Mouse (Mus musculus): ENCODE data around the gene Rfx2. TPM values are rescaled to one million over a fixed set of nuclear protein-coding genes. Genes with fewer than 3 reads are reported as not detected.
A peak's percentile ranks its signal among the peaks of the same experiment; 100 is the strongest.

Gene Rfx2
- polyA plus RNA-seq, 1 experiment from 2014 or later = 3.7 TPM

DNA sequence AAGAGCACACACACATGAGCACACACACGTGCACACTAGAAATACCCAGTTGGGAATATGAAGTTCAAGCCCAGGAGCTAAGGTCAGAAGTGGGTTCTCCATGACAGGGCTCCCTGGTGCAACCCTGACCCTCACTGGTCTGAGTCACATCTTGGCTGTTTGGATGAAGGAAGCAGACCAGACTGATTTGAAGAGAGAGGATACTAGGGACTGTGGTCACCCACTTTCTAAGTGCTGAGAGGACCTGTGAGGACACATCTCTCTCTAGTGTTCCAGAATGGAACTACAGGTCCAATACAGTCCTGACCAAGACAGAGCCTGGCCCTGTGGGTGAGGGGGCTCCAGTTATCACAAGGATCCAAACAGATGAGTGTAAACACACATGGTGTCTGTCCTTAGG, 25.0 kb downstream of the Rfx2 start:
- H3K4me1 ChIP-seq (replicated peaks; ENCODE audit: control insufficient read depth, insufficient read depth, low read length) = peaks cover 16% of the 10 kb centered on the region
- 93% methylated on average over 1 of the region's 1 CpGs for WGBS
- H3K4me3 ChIP-seq (replicated peaks; ENCODE audit: low read length) = no peak overlapping the region

DNA sequence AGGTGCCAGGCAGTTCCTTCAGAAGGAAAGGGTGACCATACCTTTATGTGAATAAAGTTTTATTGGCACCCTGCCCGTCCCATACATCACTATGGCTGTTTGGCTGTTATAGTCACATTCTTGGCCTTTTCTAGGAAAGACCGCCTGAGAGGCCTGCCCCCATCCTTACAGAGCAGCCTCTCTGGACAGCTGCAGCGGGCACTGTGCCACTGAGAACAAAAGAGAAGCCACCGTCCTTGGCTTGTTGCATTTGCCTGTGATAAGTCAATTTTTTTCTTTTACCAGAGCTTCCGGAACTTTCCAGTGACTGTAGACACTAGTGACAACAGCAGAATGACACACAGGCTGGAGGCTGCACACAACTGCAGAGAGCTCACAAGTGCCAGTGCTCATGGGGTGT, 25.9 kb downstream of the Rfx2 start:
- no peak for ATAC-seq
- peaks cover 7% of the 10 kb centered on the region for H3K4me1 ChIP-seq (replicated peaks; ENCODE audit: control insufficient read depth, insufficient read depth, low read length)
- no peak overlapping the region for H3K4me3 ChIP-seq (replicated peaks; ENCODE audit: low read length)
- no peaks in the 10 kb centered on the region for H3K36me3 ChIP-seq (ENCODE audit: control insufficient read depth, insufficient read depth)
- 62% methylated on average over 5 of the region's 5 CpGs for WGBS
- H3K27ac ChIP-seq (ENCODE audit: low read length) = no peak overlapping the region
- no peaks in the 10 kb centered on the region for H3K27me3 ChIP-seq (replicated peaks; ENCODE audit: control insufficient read depth, insufficient read depth, low read length)
- H3K9me3 ChIP-seq (ENCODE audit: control insufficient read depth, low read length) = no peaks in the 10 kb centered on the region
- no peak overlapping the region for H3K4me2 ChIP-seq (ENCODE audit: low read length)
- H3K9ac ChIP-seq (replicated peaks; ENCODE audit: low read depth, low read length) = no peak overlapping the region

More for the DNA sequence above, 25.0 kb downstream of the Rfx2 start:
- Histone ChIP-seq H3K27ac (ENCODE audit: low read length) (no peak overlapping the region), H3K4me2 (ENCODE audit: low read length) (no peak overlapping the region), H3K36me3 (ENCODE audit: control insufficient read depth, insufficient read depth) (no peaks in the 10 kb centered on the region), H3K9me3 (ENCODE audit: control insufficient read depth, low read length) (no peaks in the 10 kb centered on the region), H3K9ac (replicated peaks; ENCODE audit: low read depth, low read length) (no peak overlapping the region), H3K27me3 (replicated peaks; ENCODE audit: control insufficient read depth, insufficient read depth, low read length) (no peaks in the 10 kb centered on the region)
- ATAC-seq = no peak

DNA sequence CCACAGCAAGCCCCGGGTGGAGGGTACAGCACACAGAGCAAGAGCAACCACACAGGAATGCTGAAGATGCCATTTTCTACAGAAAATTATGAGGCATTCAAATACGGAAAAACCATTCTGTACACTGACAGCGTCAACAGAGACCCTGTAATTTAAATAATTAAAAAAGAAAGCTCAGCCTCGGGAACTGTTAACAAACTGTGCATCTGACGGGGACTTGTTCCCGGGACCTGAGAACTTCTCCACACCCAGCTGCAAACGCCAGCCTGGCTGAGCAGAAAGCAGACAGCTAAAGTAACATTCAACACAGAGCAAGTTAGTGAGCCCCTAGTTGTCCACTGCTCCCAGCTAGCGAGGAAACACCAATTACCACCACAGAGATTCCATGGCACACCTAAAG, 28.7 kb downstream of the Rfx2 start:
- no peaks in the 10 kb centered on the region for H3K27me3 ChIP-seq (replicated peaks; ENCODE audit: control insufficient read depth, insufficient read depth, low read length)
- no peaks in the 10 kb centered on the region for H3K9me3 ChIP-seq (ENCODE audit: control insufficient read depth, low read length)
- no peak overlapping the region for H3K4me3 ChIP-seq (replicated peaks; ENCODE audit: low read length)
- peaks cover 4% of the 10 kb centered on the region for H3K4me1 ChIP-seq (replicated peaks; ENCODE audit: control insufficient read depth, insufficient read depth, low read length)
- peak; percentile 52 for ATAC-seq
- no peaks in the 10 kb centered on the region for H3K36me3 ChIP-seq (ENCODE audit: control insufficient read depth, insufficient read depth)
- WGBS = 54% methylated on average over 8 of the region's 8 CpGs
- no peak overlapping the region for H3K4me2 ChIP-seq (ENCODE audit: low read length)
- H3K27ac ChIP-seq (ENCODE audit: low read length) = no peak overlapping the region
- no peak overlapping the region for H3K9ac ChIP-seq (replicated peaks; ENCODE audit: low read depth, low read length)

- Histone ChIP-seq H3K27me3 (replicated peaks; ENCODE audit: control insufficient read depth, insufficient read depth, low read length) (no peaks in the 10 kb centered on the region), H3K4me2 (ENCODE audit: low read length) (no peak overlapping the region), H3K36me3 (ENCODE audit: control insufficient read depth, insufficient read depth) (no peaks in the 10 kb centered on the region), H3K9me3 (ENCODE audit: control insufficient read depth, low read length) (no peaks in the 10 kb centered on the region), H3K9ac (replicated peaks; ENCODE audit: low read depth, low read length) (no peak overlapping the region), H3K27ac (ENCODE audit: low read length) (no peak overlapping the region), H3K4me3 (replicated peaks; ENCODE audit: low read length) (no peak overlapping the region), H3K4me1 (replicated peaks; ENCODE audit: control insufficient read depth, insufficient read depth, low read length) (peaks cover 4% of the 10 kb centered on the region)
- ATAC-seq = no peak
- 69% methylated on average over 3 of the region's 3 CpGs for WGBS
Observed at GRCm38 (mm10) chr17:56799276-56799675, 31.5 kb downstream of the Rfx2 start.

GRCm38 (mm10) chr17:56793614-56794319, 37.0 kb downstream of the Rfx2 start:
- Histone ChIP-seq H3K9me3 (ENCODE audit: control insufficient read depth, low read length) (no peaks in the 10 kb centered on the region), H3K27me3 (replicated peaks; ENCODE audit: control insufficient read depth, insufficient read depth, low read length) (no peaks in the 10 kb centered on the region), H3K4me2 (ENCODE audit: low read length) (no peak overlapping the region), H3K36me3 (ENCODE audit: control insufficient read depth, insufficient read depth) (no peaks in the 10 kb centered on the region), H3K9ac (replicated peaks; ENCODE audit: low read depth, low read length) (no peak overlapping the region), H3K4me1 (replicated peaks; ENCODE audit: control insufficient read depth, insufficient read depth, low read length) (no peaks in the 10 kb centered on the region), H3K4me3 (replicated peaks; ENCODE audit: low read length) (no peak overlapping the region), H3K27ac (ENCODE audit: low read length) (no peak overlapping the region)
- WGBS = 56% methylated on average over 6 of the region's 6 CpGs
- no peak for ATAC-seq

DNA sequence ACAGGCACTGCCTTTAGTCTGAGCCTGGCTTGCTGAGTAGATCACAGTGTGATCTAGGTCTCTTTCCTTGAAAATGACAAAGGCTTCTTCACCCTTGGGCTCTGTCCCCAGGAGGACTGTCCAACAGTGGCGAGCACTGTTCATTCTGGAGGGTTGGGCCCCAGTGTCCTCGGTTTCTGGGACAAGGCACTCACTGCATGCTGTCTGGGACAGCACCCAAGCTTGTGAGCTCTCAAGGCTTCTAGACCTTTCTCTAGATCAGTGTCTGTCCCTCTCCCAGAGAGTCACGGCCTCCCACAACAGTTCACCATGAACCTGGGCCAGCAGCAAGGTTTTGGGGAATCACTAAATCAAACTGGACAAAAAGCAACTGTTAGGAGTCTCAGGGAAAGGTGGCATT, 38.2 kb downstream of the Rfx2 start:
- no peaks in the 10 kb centered on the region for H3K4me1 ChIP-seq (replicated peaks; ENCODE audit: control insufficient read depth, insufficient read depth, low read length)
- no peak overlapping the region for H3K27ac ChIP-seq (ENCODE audit: low read length)
- H3K9me3 ChIP-seq (ENCODE audit: control insufficient read depth, low read length) = no peaks in the 10 kb centered on the region
- no peak overlapping the region for H3K4me3 ChIP-seq (replicated peaks; ENCODE audit: low read length)
- H3K4me2 ChIP-seq (ENCODE audit: low read length) = no peak overlapping the region
- H3K9ac ChIP-seq (replicated peaks; ENCODE audit: low read depth, low read length) = no peak overlapping the region
- ATAC-seq = no peak
- H3K27me3 ChIP-seq (replicated peaks; ENCODE audit: control insufficient read depth, insufficient read depth, low read length) = no peaks in the 10 kb centered on the region
- WGBS = 84% methylated on average over 3 of the region's 3 CpGs
- no peaks in the 10 kb centered on the region for H3K36me3 ChIP-seq (ENCODE audit: control insufficient read depth, insufficient read depth)

DNA sequence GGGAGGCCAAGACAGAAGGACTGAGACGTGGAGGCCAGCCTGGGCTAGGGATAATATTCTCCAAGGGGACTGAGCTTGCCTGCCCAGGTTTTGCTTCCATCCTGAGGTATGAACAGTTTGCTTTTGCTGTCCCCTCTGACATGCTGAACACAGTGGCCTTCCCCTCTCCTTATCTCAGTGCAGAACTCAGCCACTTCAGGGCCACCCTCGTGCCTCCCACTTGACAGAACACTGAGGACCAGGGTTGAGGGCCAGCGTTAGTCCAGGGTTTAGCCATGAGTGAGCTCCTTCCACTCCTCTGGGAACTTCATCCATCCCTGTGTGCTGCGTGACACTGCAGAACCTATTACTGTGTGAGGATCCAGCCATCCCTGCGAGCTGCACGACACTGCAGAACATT, 41.5 kb downstream of the Rfx2 start:
- no peak for ATAC-seq
- Histone ChIP-seq H3K4me3 (replicated peaks; ENCODE audit: low read length) (no peak overlapping the region), H3K9me3 (ENCODE audit: control insufficient read depth, low read length) (no peaks in the 10 kb centered on the region), H3K4me2 (ENCODE audit: low read length) (no peak overlapping the region), H3K9ac (replicated peaks; ENCODE audit: low read depth, low read length) (no peak overlapping the region), H3K4me1 (replicated peaks; ENCODE audit: control insufficient read depth, insufficient read depth, low read length) (no peaks in the 10 kb centered on the region), H3K27ac (ENCODE audit: low read length) (no peak overlapping the region), H3K36me3 (ENCODE audit: control insufficient read depth, insufficient read depth) (no peaks in the 10 kb centered on the region), H3K27me3 (replicated peaks; ENCODE audit: control insufficient read depth, insufficient read depth, low read length) (no peaks in the 10 kb centered on the region)
- WGBS = 86% methylated on average over 6 of the region's 6 CpGs

GRCm38 (mm10) chr17:56788886-56789285, 41.9 kb downstream of the Rfx2 start:
- H3K4me1 ChIP-seq (replicated peaks; ENCODE audit: control insufficient read depth, insufficient read depth, low read length) = no peaks in the 10 kb centered on the region
- 80% methylated on average over 3 of the region's 3 CpGs for WGBS
- no peak overlapping the region for H3K9ac ChIP-seq (replicated peaks; ENCODE audit: low read depth, low read length)
- no peak overlapping the region for H3K27ac ChIP-seq (ENCODE audit: low read length)
- H3K4me2 ChIP-seq (ENCODE audit: low read length) = no peak overlapping the region
- no peak overlapping the region for H3K4me3 ChIP-seq (replicated peaks; ENCODE audit: low read length)
- no peaks in the 10 kb centered on the region for H3K9me3 ChIP-seq (ENCODE audit: control insufficient read depth, low read length)
- no peaks in the 10 kb centered on the region for H3K36me3 ChIP-seq (ENCODE audit: control insufficient read depth, insufficient read depth)
- no peak for ATAC-seq
- no peaks in the 10 kb centered on the region for H3K27me3 ChIP-seq (replicated peaks; ENCODE audit: control insufficient read depth, insufficient read depth, low read length)

- H3K9me3 ChIP-seq (ENCODE audit: control insufficient read depth, low read length) = no peaks in the 10 kb centered on the region
- no peaks in the 10 kb centered on the region for H3K4me1 ChIP-seq (replicated peaks; ENCODE audit: control insufficient read depth, insufficient read depth, low read length)
- H3K9ac ChIP-seq (replicated peaks; ENCODE audit: low read depth, low read length) = no peak overlapping the region
- WGBS = 90% methylated on average over 13 of the region's 13 CpGs
- no peak for ATAC-seq
- no peaks in the 10 kb centered on the region for H3K36me3 ChIP-seq (ENCODE audit: control insufficient read depth, insufficient read depth)
- H3K4me2 ChIP-seq (ENCODE audit: low read length) = no peak overlapping the region
- H3K27me3 ChIP-seq (replicated peaks; ENCODE audit: control insufficient read depth, insufficient read depth, low read length) = no peaks in the 10 kb centered on the region
- H3K27ac ChIP-seq (ENCODE audit: low read length) = no peak overlapping the region
- H3K4me3 ChIP-seq (replicated peaks; ENCODE audit: low read length) = no peak overlapping the region
Observed at GRCm38 (mm10) chr17:56780291-56780978, 50.4 kb downstream of the Rfx2 start.

All from forebrain, embryonic 16.5 days (tissue).